Mouse (Mus musculus): Measurements from ENCODE around the gene Dnajc22.

GRCm38 (mm10) chr15:99098493-99098861 lies 5.5 kb downstream of the Dnajc22 start:
- TF ChIP-seq POLR2A (IDR thresholded peaks at IDR 0.05; ENCODE audit: borderline replicate concordance, control insufficient read depth, low read depth, low read length) (no peak), CTCF (IDR thresholded peaks at IDR 0.05; ENCODE audit: control insufficient read depth, insufficient read depth, low read length) (no peak)

Measured in bone marrow, adult 2 months (tissue).